Mouse (Mus musculus) kidney, adult 18-20 months (tissue): ENCODE results near the gene Ppp1r15a.
"Not testable (repeated sequence)": the region's sequence is repeated elsewhere in the genome, so short reads cannot be mapped to it uniquely, and the experiment has no call there.

ENCODE experiments used
- DNase-seq: peaks from one replicate; pipeline ENCODE4 v3.0.0; 2021

Ppp1r15a gene

DNA sequence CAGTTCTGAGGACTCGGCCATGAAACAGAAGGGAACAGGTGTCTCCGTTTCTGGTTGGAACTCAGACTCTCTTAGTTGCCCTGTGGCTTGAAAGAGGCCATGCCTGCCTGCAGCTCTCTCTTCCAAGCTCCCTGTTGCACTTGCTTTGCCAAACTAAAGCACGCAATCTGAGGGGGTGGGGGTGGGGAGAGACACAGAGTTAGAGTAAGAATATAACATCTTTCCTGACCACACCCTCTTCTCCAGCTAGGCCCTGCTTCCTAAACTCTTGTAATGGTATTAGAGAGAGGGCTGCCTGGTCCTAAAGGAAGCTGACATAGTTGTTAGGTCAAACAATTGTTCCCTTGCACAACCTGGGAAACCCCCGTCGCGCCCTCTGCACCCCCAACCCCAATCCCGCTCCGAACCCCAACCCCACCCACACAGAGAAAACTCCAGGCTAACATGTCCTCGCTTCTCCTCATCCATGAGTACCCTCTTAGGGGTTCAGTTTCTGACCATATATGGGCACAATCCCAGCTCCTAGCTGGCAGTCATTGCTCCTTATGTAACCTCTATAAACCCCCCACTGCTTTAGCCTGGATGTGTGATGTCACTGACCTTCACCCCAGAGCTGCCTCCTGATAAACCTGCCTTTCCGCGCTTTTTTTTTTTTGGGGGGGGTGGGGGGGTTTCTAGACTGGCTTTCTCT is 24.9 kb upstream of the Ppp1r15a start:
- DNase-seq: no peak

GRCm38 (mm10) chr7:45549641-45550436 is 23.8 kb upstream of the Ppp1r15a start:
- DNase-seq: no peak

GRCm38 (mm10) chr7:45544525-45544924 is 18.5 kb upstream of the Ppp1r15a start:
- DNase-seq: no peak

- DNase-seq: peak; percentile 40
These were observed 14.1 kb upstream of the Ppp1r15a start for GRCm38 (mm10) chr7:45540213-45540612.

DNA sequence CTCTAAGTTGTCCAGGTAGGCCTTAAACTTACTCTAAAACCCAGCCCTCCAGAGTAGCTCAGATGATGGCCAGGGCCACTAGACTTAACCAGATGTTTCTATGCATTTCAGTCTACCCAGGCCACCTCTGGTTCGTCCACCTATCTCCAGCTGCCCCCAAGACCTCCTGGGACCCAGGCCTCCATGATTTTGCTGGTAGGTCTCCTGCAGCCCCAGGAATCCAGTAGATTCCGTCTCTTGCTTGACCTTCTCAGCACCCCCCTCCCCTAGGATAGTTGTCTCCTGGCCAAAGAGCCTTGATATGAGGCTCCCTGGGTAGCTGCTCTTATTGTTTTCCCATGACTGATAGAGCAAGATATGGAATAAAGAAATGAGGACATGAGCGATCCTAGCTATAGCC is 13.0 kb upstream of the Ppp1r15a start:
- no peak for DNase-seq

- DNase-seq: peak; percentile 67
These were observed 12.3 kb upstream of the Ppp1r15a start for GRCm38 (mm10) chr7:45538163-45539041.

GRCm38 (mm10) chr7:45537602-45538001 is 11.5 kb upstream of the Ppp1r15a start:
- no peak for DNase-seq

DNA sequence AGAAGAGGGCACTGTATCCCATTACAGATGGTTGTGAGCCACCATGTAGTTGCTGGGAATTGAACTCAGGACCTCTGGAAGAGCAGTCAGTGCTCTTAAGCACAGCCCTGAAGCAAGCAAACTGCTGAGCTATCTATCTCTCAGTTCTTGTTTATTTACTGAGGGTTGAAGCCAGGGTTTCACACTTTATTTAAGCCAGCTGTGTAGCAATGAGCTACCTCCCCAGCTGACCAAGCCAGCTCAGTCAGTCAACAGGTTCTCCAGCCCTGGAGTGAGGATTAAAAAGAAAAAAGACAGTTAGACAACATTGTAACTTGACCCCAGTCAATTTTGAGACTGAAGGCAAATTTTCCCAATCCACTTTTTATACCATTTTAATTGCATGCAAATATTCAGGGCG is 9.6 kb upstream of the Ppp1r15a start:
- DNase-seq: no peak

DNA sequence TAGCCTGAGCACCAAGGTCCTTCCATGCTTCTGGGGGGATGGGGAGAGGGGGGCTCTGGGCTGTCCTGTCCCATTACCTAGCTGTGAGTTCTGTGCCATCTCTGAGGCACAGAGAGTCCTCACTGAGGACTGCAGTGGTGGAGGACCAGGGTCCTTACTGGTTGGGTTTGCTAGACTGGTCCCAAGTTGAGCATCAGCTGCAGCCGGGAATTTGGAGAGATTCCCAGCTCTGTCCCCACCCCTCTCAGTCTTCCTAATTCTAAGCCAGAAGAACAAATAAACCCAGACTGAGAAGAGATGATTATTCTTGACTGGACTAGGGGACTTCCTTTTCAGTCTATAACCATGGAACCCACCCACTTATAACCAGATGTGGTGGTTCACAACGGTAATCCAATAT is 4.6 kb upstream of the Ppp1r15a start:
- DNase-seq: no peak

- no peak for DNase-seq
These were observed 3.4 kb upstream of the Ppp1r15a start for GRCm38 (mm10) chr7:45529461-45529860.

- DNase-seq: not testable (repeated sequence)
These were observed 1.1 kb upstream of the Ppp1r15a start for GRCm38 (mm10) chr7:45527169-45527568.

DNA sequence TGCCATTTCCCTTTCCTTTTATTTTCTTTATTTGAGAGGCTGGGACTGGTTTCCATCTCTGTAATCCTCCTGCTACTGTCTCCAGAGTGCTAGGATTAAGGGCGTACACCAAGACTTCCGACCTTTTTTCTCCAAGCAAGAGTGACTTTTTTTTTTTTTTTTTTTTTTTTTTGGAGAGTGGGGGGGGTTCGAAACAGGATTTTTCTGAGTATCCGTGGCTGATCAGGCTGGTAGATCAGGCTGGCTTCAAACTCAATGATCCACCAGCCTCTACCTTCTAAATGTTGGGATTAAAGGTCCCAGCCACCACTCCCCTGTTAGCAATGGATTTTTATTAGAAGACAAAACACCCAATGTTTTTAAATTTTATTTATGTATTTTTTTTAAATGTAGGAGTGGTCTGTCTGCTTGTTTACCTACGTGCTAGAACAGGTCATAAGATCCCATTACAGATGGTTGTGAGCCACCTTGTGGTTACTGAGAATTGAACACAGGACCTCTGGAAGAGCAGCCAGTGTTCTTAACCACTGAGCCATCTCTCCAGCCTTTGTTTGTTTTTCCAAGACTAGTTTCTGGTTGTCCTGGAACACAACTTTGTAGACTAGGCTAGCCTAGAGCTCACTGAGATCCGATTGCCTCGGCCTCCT is 529 bp upstream of the Ppp1r15a start:
- no peak for DNase-seq

- peak; percentile 52 for DNase-seq
These were observed 1.0 kb downstream of the Ppp1r15a start for GRCm38 (mm10) chr7:45524841-45525621.

DNA sequence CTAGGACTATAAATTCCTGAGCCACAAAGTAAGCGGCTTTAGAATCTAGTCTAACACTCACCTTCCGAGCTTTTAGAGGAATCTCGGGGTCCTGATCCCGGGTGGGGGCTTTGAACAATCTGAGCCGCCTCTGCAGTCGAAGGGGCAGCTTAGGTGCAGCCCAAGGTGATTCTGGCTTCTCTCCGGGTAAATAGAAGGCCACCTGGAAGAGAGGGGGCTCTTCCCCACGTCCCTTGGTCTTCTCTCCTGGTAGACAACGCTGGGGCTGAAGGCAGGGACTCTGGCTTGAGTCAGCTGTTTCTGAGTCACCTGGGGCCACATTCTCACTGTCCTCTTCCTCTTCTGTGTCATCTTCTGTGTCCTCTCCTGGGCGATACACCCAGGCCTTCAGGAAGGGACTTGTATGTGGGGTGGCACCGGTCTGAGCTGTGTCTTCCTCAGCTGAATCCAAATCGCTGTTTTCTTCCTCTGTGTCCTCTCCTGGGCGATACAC is 2.3 kb downstream of the Ppp1r15a start:
- DNase-seq: no peak

GRCm38 (mm10) chr7:45522957-45523676 is 3.0 kb downstream of the Ppp1r15a start:
- no peak for DNase-seq

- no peak for DNase-seq
These were observed 3.8 kb downstream of the Ppp1r15a start for GRCm38 (mm10) chr7:45522194-45522752.

GRCm38 (mm10) chr7:45521728-45522184 is 4.3 kb downstream of the Ppp1r15a start:
- DNase-seq: peak; percentile 90

- no peak for DNase-seq
These were observed 5.5 kb downstream of the Ppp1r15a start for GRCm38 (mm10) chr7:45520605-45521004.

DNA sequence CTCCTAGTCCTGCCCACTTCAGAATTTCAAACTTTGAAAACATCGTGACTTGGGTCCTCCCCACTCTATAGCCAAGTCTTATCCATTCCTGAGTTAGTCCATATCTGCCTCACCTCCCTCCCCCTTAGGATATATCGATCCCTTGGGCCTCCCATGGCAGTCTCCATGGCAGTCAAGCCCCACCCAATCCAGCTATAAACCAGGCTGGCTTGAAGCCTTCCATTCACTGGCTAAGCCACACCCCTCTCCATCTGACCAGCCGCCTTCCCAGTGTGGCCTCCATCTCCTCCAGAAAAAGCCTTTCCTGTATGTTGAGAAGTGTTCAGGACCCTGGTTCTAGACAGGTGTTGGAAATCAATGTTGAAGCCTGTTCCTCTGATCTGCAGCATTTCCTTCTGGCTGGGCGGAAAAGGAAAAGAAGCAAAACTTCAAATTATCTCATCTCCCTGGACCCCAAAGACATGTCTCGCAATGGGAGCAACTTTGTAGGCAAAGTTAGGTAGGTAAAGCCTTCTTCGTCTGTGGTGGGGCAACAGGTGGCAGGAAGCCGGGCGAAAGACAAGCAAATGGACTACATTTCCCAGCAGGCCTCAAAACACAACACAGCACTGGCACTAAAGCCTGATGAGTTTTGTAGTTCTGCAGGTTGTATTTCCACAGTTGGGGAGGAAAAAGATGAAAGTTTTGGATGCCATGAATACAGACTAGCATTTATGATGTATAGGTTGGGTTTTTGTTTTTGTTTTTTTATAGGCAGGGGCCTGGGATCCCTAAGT is 6.5 kb downstream of the Ppp1r15a start:
- DNase-seq: no peak

GRCm38 (mm10) chr7:45518618-45519017 is 7.5 kb downstream of the Ppp1r15a start:
- no peak for DNase-seq
